Mouse (Mus musculus) gastrocnemius, postnatal 4 days (tissue): ENCODE results near the gene Mpc2. TPM values are rescaled to one million over a fixed set of nuclear protein-coding genes. Genes with fewer than 3 reads are reported as not detected.

Experiments used
- DNase-seq, 2 experiments: peaks; one replicate each; pipeline ENCODE4 v3.0.0; 2021 to 2022; ENCODE audit warnings: low spot score in 2 of 2, mixed read lengths in 2 of 2
- total RNA-seq, 2 experiments: library from RNA; stranded (reverse); gene quantifications; 2 replicates each; pipeline ENCODE4 v1.2.3; 2021

The Mpc2 gene
- total RNA-seq, 2 experiments from 2014 or later, result 122 to 136 TPM

DNA sequence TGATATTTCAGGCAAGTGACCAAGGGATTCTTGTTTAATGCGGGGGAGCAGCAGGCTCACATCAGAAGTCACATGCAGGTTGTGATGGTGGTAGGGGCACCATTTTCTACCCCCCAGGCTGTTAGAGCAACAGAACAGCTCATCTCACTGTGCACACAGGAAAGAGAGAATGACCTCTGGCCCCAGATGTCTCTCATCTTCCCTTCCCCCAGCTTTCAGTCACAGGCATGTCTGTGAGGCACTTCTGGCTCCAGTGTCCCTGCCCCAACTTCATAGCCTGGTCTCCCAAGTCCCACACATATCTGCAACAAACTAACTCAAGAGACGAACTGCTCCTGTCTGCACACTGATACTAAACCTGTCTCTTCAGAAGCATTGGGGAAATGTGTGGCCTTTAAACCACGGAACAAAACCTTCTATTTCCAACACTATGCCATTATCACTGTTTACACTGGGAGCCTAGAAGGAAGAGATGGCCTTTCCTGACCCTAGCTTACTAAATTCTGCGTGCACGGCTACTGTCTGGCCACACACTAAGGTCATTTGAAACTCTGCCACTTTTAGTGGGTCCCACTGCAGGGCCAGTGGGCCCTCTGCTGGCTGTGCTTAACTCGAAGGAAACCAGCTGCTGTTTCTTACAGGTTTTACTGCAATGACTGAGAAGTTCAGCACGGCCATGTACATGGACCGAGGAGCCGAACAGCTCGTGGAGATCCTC lies 43.0 kb downstream of the Mpc2 start:
- DNase-seq, result no peak

DNA sequence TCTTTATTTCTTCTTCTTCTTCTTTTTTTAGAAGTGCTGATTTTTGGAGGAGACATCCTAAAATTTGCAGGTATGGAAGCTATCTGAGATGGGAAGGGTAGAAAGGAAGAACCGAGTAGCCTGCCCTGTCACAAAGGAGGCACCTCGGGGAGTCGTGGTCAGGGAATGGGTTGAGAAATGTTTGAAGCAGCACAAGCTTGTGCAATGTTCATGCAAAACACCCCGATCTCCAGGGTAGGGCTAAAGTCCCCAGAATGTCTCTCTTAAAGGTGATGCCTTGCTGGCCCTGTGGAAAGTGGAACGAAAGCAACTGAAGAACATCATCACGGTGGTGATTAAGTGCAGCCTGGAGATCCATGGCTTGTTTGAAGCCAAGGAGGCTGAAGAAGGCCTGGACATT lies 45.9 kb downstream of the Mpc2 start:
- DNase-seq, result no peak

DNA sequence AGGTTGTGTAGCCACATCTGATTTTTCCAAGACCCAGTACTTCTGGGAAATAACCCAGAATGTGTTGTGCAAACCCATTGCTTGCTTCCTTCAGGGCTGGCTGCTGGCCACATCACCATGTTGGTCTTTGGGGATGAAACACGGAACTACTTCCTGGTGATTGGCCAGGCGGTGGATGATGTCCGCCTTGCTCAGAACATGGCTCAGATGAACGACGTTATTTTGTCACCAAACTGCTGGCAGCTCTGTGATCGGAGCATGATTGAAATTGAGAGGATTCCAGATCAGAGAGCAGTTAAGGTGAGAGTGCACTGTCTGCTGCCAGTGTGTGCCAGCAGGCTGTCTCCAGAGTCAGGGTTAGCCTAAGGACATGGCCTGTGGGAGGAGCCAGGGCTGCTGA lies 49.7 kb downstream of the Mpc2 start:
- no peak for DNase-seq

DNA sequence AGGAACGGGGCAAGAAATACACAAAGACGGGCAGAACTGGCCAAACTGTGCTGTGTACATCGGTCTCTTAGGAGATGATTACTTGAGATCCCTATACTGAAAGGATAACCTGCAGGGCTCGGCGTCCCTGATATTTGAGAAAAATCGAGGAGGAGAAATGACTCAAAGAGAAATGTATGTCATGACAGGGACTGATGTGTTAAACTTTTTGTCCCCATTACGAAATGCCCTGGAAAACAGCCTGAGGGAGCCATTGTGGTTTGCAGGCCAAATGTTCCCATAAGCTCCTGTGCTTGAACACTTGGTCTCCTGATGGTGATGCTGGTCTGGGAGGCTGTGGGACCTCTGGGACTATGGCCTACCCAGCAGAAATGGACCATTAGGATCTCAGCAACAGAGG lies 60.3 kb downstream of the Mpc2 start:
- DNase-seq, result no peak

Other genes with a start within 250 kb of the Mpc2 start
- 10 to 100 TPM; 32.1 to 34.1 TPM for gene Tiprl, start 223.6 kb upstream of the Mpc2 start, total RNA-seq
- gene Gpr161, start 164.8 kb upstream of the Mpc2 start, total RNA-seq, result 1 to 10 TPM; 6.1 to 7.2 TPM
- gene Dcaf6, start 162 bp upstream of the Mpc2 start, total RNA-seq, result 100 to 1,000 TPM in 1 of 2 experiments, 10 to 100 TPM in 1; 89.2 to 104 TPM
- gene Adcy10, start 24.5 kb downstream of the Mpc2 start, total RNA-seq, result under 1 TPM; 0.23 to 0.42 TPM
- gene Mpzl1, start 173.9 kb downstream of the Mpc2 start, total RNA-seq, result 10 to 100 TPM; 57.2 to 61.3 TPM
- 100 to 1,000 TPM; 108 to 126 TPM for gene Rcsd1, start 249.1 kb downstream of the Mpc2 start, total RNA-seq